Mouse (Mus musculus) megakaryocyte-erythroid progenitor cell, adult 5 weeks (primary cell): Measurements from ENCODE around the gene Batf2. TPM values are rescaled to one million over a fixed set of nuclear protein-coding genes. Genes with fewer than 3 reads are reported as not detected.

Experiments
- polyA plus RNA-seq: library from polyadenylated mRNA; stranded (reverse); fragments of >175 nt; gene quantifications from 2 replicates; pipeline ENCODE4 v1.2.3, GENCODE M21; 2012

Gene Batf2
- 0.92 and 1.5 TPM in 2 replicates for polyA plus RNA-seq

GRCm38 (mm10) chr19:6140678-6141393 lies at the start of gene Batf2:
Gene Batf2 (plus strand): TSS chr19:6140983.

GRCm38 (mm10) chr19:6094119-6094518 lies 46.7 kb upstream of the Batf2 start, which contains the start of gene AC131692.1:
Gene AC131692.1 (plus strand): TSS chr19:6094419.

GRCm38 (mm10) chr19:6105586-6105985 lies 35.2 kb upstream of the Batf2 start, which contains the start of gene Naaladl1:
Gene Naaladl1 (plus strand): TSS chr19:6105782.

GRCm38 (mm10) chr19:6117986-6118676 lies 22.7 kb upstream of the Batf2 start, which contains the start of gene Sac3d1:
Gene Sac3d1 (minus strand): TSS chr19:6118650.

GRCm38 (mm10) chr19:6127760-6128341 lies 12.9 kb upstream of the Batf2 start, which contains the start of gene Snx15:
Gene Snx15 (minus strand): TSS chr19:6128304.

GRCm38 (mm10) chr19:6141394-6141749 lies 589 bp downstream of the Batf2 start, which contains the start of gene Arl2:
Gene Arl2 (minus strand): TSS chr19:6141548.

GRCm38 (mm10) chr19:6184131-6184530 lies 43.3 kb downstream of the Batf2 start, which contains the start of gene Majin:
Gene Majin (plus strand): TSS chr19:6184388.

Other genes with a start within 250 kb of the Batf2 start
- gene Tigd3, start 246.8 kb upstream of the Batf2 start, polyA plus RNA-seq: 0.84 and 1.3 TPM in 2 replicates
- 48.2 and 61.9 TPM in 2 replicates for gene Dpf2, start 228.0 kb upstream of the Batf2 start, polyA plus RNA-seq
- 0.10 and 0.20 TPM in 2 replicates for gene Cdc42ep2, start 216.2 kb upstream of the Batf2 start, polyA plus RNA-seq
- gene Pola2, start 176.8 kb upstream of the Batf2 start, polyA plus RNA-seq: 41.2 and 48.3 TPM in 2 replicates
- not detected in 2 replicates for gene Slc22a20, start 154.8 kb upstream of the Batf2 start, polyA plus RNA-seq
- gene Capn1, start 125.1 kb upstream of the Batf2 start, polyA plus RNA-seq: 105 and 106 TPM in 2 replicates
- 167 and 179 TPM in 2 replicates for gene Syvn1, start 94.4 kb upstream of the Batf2 start, polyA plus RNA-seq
- 22.3 and 22.4 TPM in 2 replicates for gene Mrpl49, start 83.2 kb upstream of the Batf2 start, polyA plus RNA-seq
- gene Fau, start 83.1 kb upstream of the Batf2 start, polyA plus RNA-seq: 4,552 and 5,111 TPM in 2 replicates
- gene Znhit2, start 79.8 kb upstream of the Batf2 start, polyA plus RNA-seq: 62.2 and 69.2 TPM in 2 replicates
- 10.4 and 10.7 TPM in 2 replicates for gene Tm7sf2, start 72.6 kb upstream of the Batf2 start, polyA plus RNA-seq
- gene Vps51, start 63.8 kb upstream of the Batf2 start, polyA plus RNA-seq: 42.3 and 58.6 TPM in 2 replicates
- not detected in 2 replicates for gene Tmem262, start 61.0 kb upstream of the Batf2 start, polyA plus RNA-seq
- 0.47 and 1.4 TPM in 2 replicates for gene Gm28374, start 58.7 kb upstream of the Batf2 start, polyA plus RNA-seq
- gene Zfpl1, start 56.0 kb upstream of the Batf2 start, polyA plus RNA-seq: 69.2 and 77.1 TPM in 2 replicates
- 10.9 and 13.6 TPM in 2 replicates for gene Cdca5, start 56.0 kb upstream of the Batf2 start, polyA plus RNA-seq
- 2.3 and 3.3 TPM in 2 replicates for gene AC131692.1, start 46.6 kb upstream of the Batf2 start, polyA plus RNA-seq
- 0.07 and 0.37 TPM in 2 replicates for gene Naaladl1, start 35.2 kb upstream of the Batf2 start, polyA plus RNA-seq
- gene Sac3d1, start 22.3 kb upstream of the Batf2 start, polyA plus RNA-seq: 57.7 and 61.3 TPM in 2 replicates
- 117 and 133 TPM in 2 replicates for gene Snx15, start 12.7 kb upstream of the Batf2 start, polyA plus RNA-seq
- gene Arl2, start 565 bp downstream of the Batf2 start, polyA plus RNA-seq: 54.7 and 67.6 TPM in 2 replicates
- gene Majin, start 43.4 kb downstream of the Batf2 start, polyA plus RNA-seq: not detected in 2 replicates
- gene Gpha2, start 85.4 kb downstream of the Batf2 start, polyA plus RNA-seq: not detected in 2 replicates
- gene Ppp2r5b, start 94.9 kb downstream of the Batf2 start, polyA plus RNA-seq: 17.7 and 17.9 TPM in 2 replicates
- gene Atg2a, start 100.7 kb downstream of the Batf2 start, polyA plus RNA-seq: 78.6 and 105 TPM in 2 replicates
- gene Ehd1, start 135.7 kb downstream of the Batf2 start, polyA plus RNA-seq: 158 and 171 TPM in 2 replicates
- gene Cdc42bpg, start 165.5 kb downstream of the Batf2 start, polyA plus RNA-seq: 17.3 and 21.8 TPM in 2 replicates
- gene Men1, start 194.0 kb downstream of the Batf2 start, polyA plus RNA-seq: 113 and 132 TPM in 2 replicates
- gene Map4k2, start 200.2 kb downstream of the Batf2 start, polyA plus RNA-seq: 122 and 145 TPM in 2 replicates
- 1,917 and 2,290 TPM in 2 replicates for gene Sf1, start 222.7 kb downstream of the Batf2 start, polyA plus RNA-seq
- 3.7 and 10.9 TPM in 2 replicates for gene Pygm, start 243.4 kb downstream of the Batf2 start, polyA plus RNA-seq